Mouse (Mus musculus) thymus, adult 2 months (tissue): ENCODE measurements around the gene Acacb. TPM values are rescaled to one million over a fixed set of nuclear protein-coding genes. Genes with fewer than 3 reads are reported as not detected.

Experiments
- DNase-seq: peaks from one replicate; pipeline ENCODE4 v3.0.0; 2021
- H3K27ac ChIP-seq: fragments of 200-500 bp; 2 replicates; pipeline ENCODE4 v1.5.1; 2012; ENCODE audit warnings: low read length, control low read depth; ENCODE audit not compliant: control insufficient read depth, insufficient read depth
- H3K27me3 ChIP-seq: fragments of 200-500 bp; 2 replicates; pipeline ENCODE4 v1.6.1; 2012; ENCODE audit warnings: mild to moderate bottlenecking, low read length, moderate library complexity, mixed read lengths; ENCODE audit not compliant: control insufficient read depth, insufficient read depth
- H3K36me3 ChIP-seq: fragments of 200-500 bp; 2 replicates; pipeline ENCODE4 v1.6.1; 2012; ENCODE audit warnings: mild to moderate bottlenecking, low read length, moderate library complexity; ENCODE audit not compliant: control insufficient read depth, insufficient read depth
- H3K4me1 ChIP-seq: fragments of 200-500 bp; replicated peaks from 2 replicates; pipeline ENCODE4 v1.6.1; 2012; ENCODE audit warnings: low read length; ENCODE audit not compliant: control insufficient read depth, insufficient read depth
- H3K4me3 ChIP-seq: fragments of 200-500 bp; 2 replicates; pipeline ENCODE4 v1.5.1; 2012; ENCODE audit warnings: mild to moderate bottlenecking, low read length, control low read depth, moderate library complexity; ENCODE audit not compliant: control insufficient read depth, insufficient read depth
- CTCF ChIP-seq: fragments of 200-500 bp; IDR thresholded peaks from 2 replicates; pipeline ENCODE4 v1.5.1; 2012; ENCODE audit warnings: mild to moderate bottlenecking, control low read depth, low read length, moderate library complexity, borderline replicate concordance; ENCODE audit not compliant: control insufficient read depth, poor library complexity, insufficient read depth; ENCODE audit errors: extremely low read depth
- POLR2A ChIP-seq: fragments of 200-500 bp; IDR thresholded peaks from 2 replicates; pipeline ENCODE4 v1.6.1; 2012; ENCODE audit warnings: mild to moderate bottlenecking, low read length, control low read depth, moderate library complexity; ENCODE audit not compliant: control insufficient read depth, poor library complexity, insufficient read depth; ENCODE audit errors: extremely low read depth
- WGBS: fragments of 180-500 bp; shearing (Covaris S2); methylation state at CpG from one replicate; pipeline ENCODE4 v1.1.7; 2018; 5-methylcytosine and 5-hydroxymethylcytosine counted together
- polyA plus RNA-seq: library from polyadenylated mRNA; depleted of rRNA; stranded (reverse); fragments of >200 nt; gene quantifications from 2 replicates; pipeline ENCODE4 v1.2.3, GENCODE M21; 2012

The Acacb gene
- polyA plus RNA-seq, 1 experiment, result 20.1 TPM

DNA sequence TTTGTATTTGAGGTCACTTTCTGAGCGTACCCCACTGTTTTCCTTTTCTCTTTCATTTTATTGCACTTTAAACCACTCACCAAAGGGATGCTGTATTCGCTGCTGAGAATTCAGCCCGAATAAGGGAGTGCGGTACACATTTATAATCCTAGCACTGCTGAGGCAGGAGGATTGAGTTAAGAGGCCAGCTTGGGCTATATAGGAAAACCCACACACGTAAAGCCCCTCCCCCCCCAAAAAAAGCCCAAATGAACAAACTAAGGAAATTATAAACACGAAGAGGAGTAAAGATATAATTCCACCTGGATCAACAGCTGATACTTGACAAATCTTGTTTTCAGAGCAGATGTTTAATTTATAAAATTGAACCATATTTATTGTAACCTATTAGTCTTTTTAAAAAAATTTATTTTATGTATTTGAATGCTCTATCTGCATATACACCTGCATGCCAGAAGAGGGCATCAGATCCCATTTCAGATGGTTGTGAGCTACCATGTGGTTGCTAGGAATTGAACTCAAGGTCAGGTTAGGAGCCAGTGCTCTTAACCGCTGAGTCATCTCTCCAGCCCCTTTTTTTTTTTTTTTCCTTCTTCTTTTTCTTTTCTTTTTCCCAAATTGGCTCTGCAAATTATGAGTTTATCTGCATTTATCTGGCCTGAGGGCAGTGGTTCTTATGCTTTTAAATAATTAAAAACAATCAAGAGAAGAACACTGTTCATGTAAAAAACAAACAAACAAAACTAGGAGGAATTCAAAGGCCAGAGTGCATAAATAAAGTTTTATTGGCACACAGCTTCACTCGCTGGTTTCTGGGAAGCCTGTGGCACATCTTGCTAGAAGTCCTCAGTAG is 30.4 kb downstream of the Acacb start:
- TF ChIP-seq CTCF (no peak), POLR2A (no peak)
- H3K4me3 ChIP-seq, result no peak overlapping the region
- WGBS, result 68% methylated on average over 8 of the region's 8 CpGs

DNA sequence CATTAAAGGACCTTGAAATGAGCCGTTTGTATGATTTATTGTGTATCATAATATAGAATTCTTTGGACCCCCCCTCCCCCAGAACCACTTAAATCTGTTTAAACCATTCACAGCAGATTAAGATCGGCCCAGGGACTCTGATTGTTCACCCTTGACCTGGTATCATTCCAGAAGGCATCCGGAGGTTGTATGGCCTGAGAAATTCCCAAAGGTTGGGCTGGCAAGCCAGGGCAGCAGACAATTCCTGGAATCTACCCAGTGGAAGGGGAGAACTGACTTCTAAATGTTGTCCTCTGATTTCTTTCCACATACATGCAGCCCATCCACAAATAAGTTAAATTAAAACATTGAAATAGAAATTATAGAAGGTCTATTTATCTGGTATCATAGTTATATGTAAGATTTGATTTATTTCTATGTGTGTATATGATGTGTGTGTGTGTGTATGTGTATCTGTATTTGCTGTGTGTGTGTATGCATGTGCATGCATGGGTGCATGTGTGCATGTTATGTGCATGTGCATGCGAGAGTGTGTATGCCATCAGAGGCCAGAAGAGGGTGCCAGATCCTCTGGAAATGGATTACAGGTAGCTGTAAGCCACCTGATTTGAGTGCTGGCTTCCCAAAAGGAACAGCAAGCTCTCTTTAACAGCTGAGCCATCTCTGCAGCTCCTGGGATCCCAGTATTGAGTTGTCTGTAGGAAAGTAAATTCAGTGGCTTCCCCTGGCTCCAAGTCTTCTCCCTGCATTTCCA is 31.8 kb downstream of the Acacb start:
- no peak overlapping the region for H3K4me3 ChIP-seq
- no peak overlapping the region for H3K27ac ChIP-seq
- TF ChIP-seq POLR2A (no peak), CTCF (no peak)
- no peak for DNase-seq
- no peaks in the 10 kb centered on the region for H3K36me3 ChIP-seq
- no peaks in the 10 kb centered on the region for H3K27me3 ChIP-seq
- peaks cover 9% of the 10 kb centered on the region for H3K4me1 ChIP-seq
- WGBS, result 95% methylated on average over 4 of the region's 4 CpGs

More for the DNA sequence above, 30.4 kb downstream of the Acacb start:
- DNase-seq, result no peak
- H3K4me1 ChIP-seq, result peaks cover 9% of the 10 kb centered on the region
- no peak overlapping the region for H3K27ac ChIP-seq
- H3K36me3 ChIP-seq, result no peaks in the 10 kb centered on the region
- H3K27me3 ChIP-seq, result no peaks in the 10 kb centered on the region

DNA sequence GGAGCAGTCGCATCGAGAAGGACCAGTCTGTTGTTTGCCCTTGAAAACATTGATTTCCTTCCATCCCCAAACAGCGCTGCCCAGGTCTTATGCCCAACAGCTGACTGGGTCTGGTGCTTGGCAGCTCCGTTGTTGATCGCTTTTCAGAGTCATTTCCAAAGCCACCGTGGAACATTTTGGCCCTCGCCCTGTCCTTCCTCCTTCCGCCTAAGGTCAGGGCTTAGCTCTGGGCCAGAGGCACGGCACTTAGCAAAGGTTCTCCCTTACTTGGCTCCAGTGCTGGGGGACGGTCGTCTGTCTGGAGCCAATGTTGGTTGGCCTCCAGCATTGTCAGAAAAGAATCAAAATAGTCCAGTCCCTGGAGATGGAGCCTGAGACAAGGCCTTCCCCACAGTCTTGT is 33.2 kb downstream of the Acacb start:
- H3K27ac ChIP-seq, result no peak overlapping the region
- no peaks in the 10 kb centered on the region for H3K27me3 ChIP-seq
- no peaks in the 10 kb centered on the region for H3K36me3 ChIP-seq
- TF ChIP-seq CTCF (no peak), POLR2A (no peak)
- peaks cover 9% of the 10 kb centered on the region for H3K4me1 ChIP-seq
- 95% methylated on average over 11 of the region's 11 CpGs for WGBS
- no peak overlapping the region for H3K4me3 ChIP-seq
- no peak for DNase-seq

DNA sequence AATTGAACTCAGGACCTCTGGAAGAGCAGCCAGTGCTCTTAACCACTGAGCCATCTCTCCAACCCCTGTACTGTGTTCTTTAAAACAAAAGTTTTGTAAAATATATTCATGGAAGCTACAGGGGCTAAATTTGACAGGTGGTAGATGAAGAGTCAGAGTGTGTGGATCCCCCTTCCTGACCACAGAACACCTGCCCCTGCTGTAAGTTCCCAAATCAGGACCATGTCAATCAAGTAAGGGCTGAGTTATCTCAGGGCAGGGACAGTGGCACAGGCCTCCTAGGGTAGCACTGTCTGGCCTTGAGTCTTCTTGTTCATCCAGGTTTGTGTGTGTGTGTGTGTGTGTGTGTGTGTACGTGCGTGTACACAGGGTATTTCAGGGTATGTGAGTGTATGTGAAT is 37.2 kb downstream of the Acacb start:
- 90% methylated on average over 2 of the region's 2 CpGs for WGBS
- H3K27ac ChIP-seq, result no peak overlapping the region
- no peaks in the 10 kb centered on the region for H3K4me1 ChIP-seq
- no peaks in the 10 kb centered on the region for H3K36me3 ChIP-seq
- no peaks in the 10 kb centered on the region for H3K27me3 ChIP-seq
- H3K4me3 ChIP-seq, result no peak overlapping the region
- no peak for DNase-seq
- no peak for TF ChIP-seq CTCF
- no peak for TF ChIP-seq POLR2A

DNA sequence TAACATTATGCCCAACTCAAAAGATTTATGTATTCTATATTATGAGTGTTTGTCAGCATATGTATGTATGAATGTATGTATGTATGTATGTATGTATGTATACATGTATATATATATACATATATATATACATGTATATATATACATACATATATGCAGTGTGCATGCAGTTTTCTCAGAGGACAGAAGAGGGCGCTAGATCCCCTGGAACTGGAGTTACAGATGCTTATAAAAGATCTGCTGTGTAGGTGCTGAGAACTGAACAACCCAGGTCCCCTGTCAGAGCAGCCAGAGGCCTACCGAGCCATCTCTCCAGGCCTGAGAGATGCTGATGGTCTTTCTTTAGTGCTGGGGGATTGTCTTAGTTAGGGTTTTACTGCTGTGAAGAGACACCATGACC is 40.8 kb downstream of the Acacb start:
- WGBS, result 89% methylated on average over 2 of the region's 2 CpGs
- no peak for DNase-seq

DNA sequence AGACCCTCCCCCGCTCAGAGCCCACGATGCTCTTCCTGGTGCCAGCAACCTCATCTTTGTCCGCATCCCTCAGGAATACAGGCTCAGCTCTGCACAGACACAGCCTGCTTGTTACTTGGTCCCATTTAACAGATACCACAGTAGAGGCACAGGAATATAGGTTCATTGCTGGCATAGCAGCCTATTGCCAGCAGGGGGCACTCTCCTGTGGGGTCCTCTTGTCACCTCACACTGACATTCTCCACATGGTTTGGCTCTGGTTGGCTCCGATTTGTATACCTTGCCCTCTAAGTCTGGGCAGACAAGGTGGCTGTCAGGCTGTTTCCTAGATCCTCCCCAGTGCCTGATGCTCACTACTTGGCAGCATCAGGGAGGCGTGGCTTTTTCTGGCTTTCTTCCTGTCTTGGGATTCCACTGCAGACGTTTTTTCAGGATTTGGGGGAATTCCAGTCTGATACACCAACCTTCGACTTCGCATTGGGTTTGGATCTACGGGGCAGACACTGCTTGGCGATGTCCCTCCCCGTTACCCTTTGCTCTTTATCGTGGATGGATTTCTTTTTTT is 42.6 kb downstream of the Acacb start:
- Histone ChIP-seq H3K27me3 (no peaks in the 10 kb centered on the region), H3K4me3 (no peak overlapping the region), H3K27ac (no peak overlapping the region), H3K4me1 (peaks cover 6% of the 10 kb centered on the region; the same call in 1 of the 2 replicates), H3K36me3 (no peaks in the 10 kb centered on the region)
- no peak for TF ChIP-seq POLR2A
- TF ChIP-seq CTCF, result no peak; the same call in 1 of the 2 replicates
- no peak for DNase-seq
- 89% methylated on average over 12 of the region's 12 CpGs for WGBS

More for the DNA sequence above, 40.8 kb downstream of the Acacb start:
- Histone ChIP-seq H3K27me3 (no peaks in the 10 kb centered on the region), H3K4me3 (no peak overlapping the region), H3K27ac (no peak overlapping the region), H3K4me1 (no peaks in the 10 kb centered on the region), H3K36me3 (no peaks in the 10 kb centered on the region)
- no peak for TF ChIP-seq CTCF
- TF ChIP-seq POLR2A, result no peak
